Mouse (Mus musculus): Measurements from ENCODE around the gene Hamp2.
"Not testable (repeated sequence)": the region's sequence is repeated elsewhere in the genome, so short reads cannot be mapped to it uniquely, and the experiment has no call there.

The Hamp2 gene

GRCm38 (mm10) chr7:30957367-30957783 lies 32.9 kb upstream of the Hamp2 start:
- H3K27me3 ChIP-seq (ENCODE audit: control insufficient read depth, insufficient read depth, low read length, poor library complexity, severe bottlenecking): no peaks in the 10 kb centered on the region
- DNase-seq (ENCODE audit: low read depth, low spot score): peak; percentile 93
- H3K36me3 ChIP-seq (ENCODE audit: control insufficient read depth, insufficient read depth, low read length, poor library complexity, severe bottlenecking): peaks cover 5% of the 10 kb centered on the region

- Histone ChIP-seq H3K27me3 (ENCODE audit: control insufficient read depth, insufficient read depth, low read length, poor library complexity, severe bottlenecking) (no peaks in the 10 kb centered on the region), H3K36me3 (ENCODE audit: control insufficient read depth, insufficient read depth, low read length, poor library complexity, severe bottlenecking) (peaks cover 5% of the 10 kb centered on the region)
- DNase-seq (ENCODE audit: low read depth, low spot score): peak; percentile 87
Measured at GRCm38 (mm10) chr7:30956756-30957366, 32.4 kb upstream of the Hamp2 start, which contains the start of gene Usf2. Gene Usf2 (minus strand): TSS chr7:30956803.

- H3K27me3 ChIP-seq (ENCODE audit: control insufficient read depth, insufficient read depth, low read length, poor library complexity, severe bottlenecking): no peaks in the 10 kb centered on the region
- H3K36me3 ChIP-seq (ENCODE audit: control insufficient read depth, insufficient read depth, low read length, poor library complexity, severe bottlenecking): peaks cover 5% of the 10 kb centered on the region
- DNase-seq (ENCODE audit: low read depth, low spot score): no peak
Measured at GRCm38 (mm10) chr7:30956357-30956751, 31.9 kb upstream of the Hamp2 start.

GRCm38 (mm10) chr7:30955584-30956356 lies 31.3 kb upstream of the Hamp2 start:
- peaks cover 5% of the 10 kb centered on the region for H3K36me3 ChIP-seq (ENCODE audit: control insufficient read depth, insufficient read depth, low read length, poor library complexity, severe bottlenecking)
- peak; percentile 83 for DNase-seq (ENCODE audit: low read depth, low spot score)
- no peaks in the 10 kb centered on the region for H3K27me3 ChIP-seq (ENCODE audit: control insufficient read depth, insufficient read depth, low read length, poor library complexity, severe bottlenecking)

- no peak for DNase-seq (ENCODE audit: low read depth, low spot score)
- Histone ChIP-seq H3K36me3 (ENCODE audit: control insufficient read depth, insufficient read depth, low read length, poor library complexity, severe bottlenecking) (peaks cover 5% of the 10 kb centered on the region), H3K27me3 (ENCODE audit: control insufficient read depth, insufficient read depth, low read length, poor library complexity, severe bottlenecking) (no peaks in the 10 kb centered on the region)
Measured at GRCm38 (mm10) chr7:30954971-30955520, 30.6 kb upstream of the Hamp2 start.

GRCm38 (mm10) chr7:30954036-30954435 lies 29.6 kb upstream of the Hamp2 start:
- DNase-seq (ENCODE audit: low read depth, low spot score): no peak
- H3K27me3 ChIP-seq (ENCODE audit: control insufficient read depth, insufficient read depth, low read length, poor library complexity, severe bottlenecking): no peaks in the 10 kb centered on the region

GRCm38 (mm10) chr7:30953459-30953858 lies 29.0 kb upstream of the Hamp2 start:
- H3K27me3 ChIP-seq (ENCODE audit: control insufficient read depth, insufficient read depth, low read length, poor library complexity, severe bottlenecking): no peaks in the 10 kb centered on the region
- DNase-seq (ENCODE audit: low read depth, low spot score): no peak
- peaks cover 8% of the 10 kb centered on the region for H3K36me3 ChIP-seq (ENCODE audit: control insufficient read depth, insufficient read depth, low read length, poor library complexity, severe bottlenecking)

More at GRCm38 (mm10) chr7:30954036-30954435, 29.6 kb upstream of the Hamp2 start:
- H3K36me3 ChIP-seq (ENCODE audit: control insufficient read depth, insufficient read depth, low read length, poor library complexity, severe bottlenecking): peaks cover 6% of the 10 kb centered on the region

- Histone ChIP-seq H3K27me3 (ENCODE audit: control insufficient read depth, insufficient read depth, low read length, poor library complexity, severe bottlenecking) (no peaks in the 10 kb centered on the region), H3K36me3 (ENCODE audit: control insufficient read depth, insufficient read depth, low read length, poor library complexity, severe bottlenecking) (peaks cover 8% of the 10 kb centered on the region)
- no peak for DNase-seq (ENCODE audit: low read depth, low spot score)
Measured at GRCm38 (mm10) chr7:30952441-30953265, 28.2 kb upstream of the Hamp2 start.

- not testable (repeated sequence) for DNase-seq (ENCODE audit: low read depth, low spot score); H3K27me3 ChIP-seq (ENCODE audit: control insufficient read depth, insufficient read depth, low read length, poor library complexity, severe bottlenecking); H3K36me3 ChIP-seq (ENCODE audit: control insufficient read depth, insufficient read depth, low read length, poor library complexity, severe bottlenecking)
Measured at GRCm38 (mm10) chr7:30949902-30950301, 25.4 kb upstream of the Hamp2 start.

GRCm38 (mm10) chr7:30945876-30946275 lies 21.4 kb upstream of the Hamp2 start:
- peaks cover 3% of the 10 kb centered on the region; the same call in 1 of the 2 replicates for H3K36me3 ChIP-seq (ENCODE audit: control insufficient read depth, insufficient read depth, low read length, poor library complexity, severe bottlenecking)
- no peak for DNase-seq (ENCODE audit: low read depth, low spot score)
- no peaks in the 10 kb centered on the region for H3K27me3 ChIP-seq (ENCODE audit: control insufficient read depth, insufficient read depth, low read length, poor library complexity, severe bottlenecking)

- not testable (repeated sequence) for H3K36me3 ChIP-seq (ENCODE audit: control insufficient read depth, insufficient read depth, low read length, poor library complexity, severe bottlenecking); H3K27me3 ChIP-seq (ENCODE audit: control insufficient read depth, insufficient read depth, low read length, poor library complexity, severe bottlenecking); DNase-seq (ENCODE audit: low read depth, low spot score)
Measured at GRCm38 (mm10) chr7:30945466-30945865, 21.0 kb upstream of the Hamp2 start.

GRCm38 (mm10) chr7:30944706-30945105 lies 20.2 kb upstream of the Hamp2 start:
- not testable (repeated sequence) for DNase-seq (ENCODE audit: low read depth, low spot score); H3K27me3 ChIP-seq (ENCODE audit: control insufficient read depth, insufficient read depth, low read length, poor library complexity, severe bottlenecking); H3K36me3 ChIP-seq (ENCODE audit: control insufficient read depth, insufficient read depth, low read length, poor library complexity, severe bottlenecking)

GRCm38 (mm10) chr7:30943909-30944635 lies 19.6 kb upstream of the Hamp2 start, which contains the start of gene Hamp:
Gene Hamp (minus strand): TSS chr7:30944032.
- H3K27me3 ChIP-seq (ENCODE audit: control insufficient read depth, insufficient read depth, low read length, poor library complexity, severe bottlenecking): no peaks in the 10 kb centered on the region
- no peak for DNase-seq (ENCODE audit: low read depth, low spot score)
- peaks cover 2% of the 10 kb centered on the region; the same call in 1 of the 2 replicates for H3K36me3 ChIP-seq (ENCODE audit: control insufficient read depth, insufficient read depth, low read length, poor library complexity, severe bottlenecking)

GRCm38 (mm10) chr7:30942365-30942764 lies 17.9 kb upstream of the Hamp2 start:
- H3K36me3 ChIP-seq (ENCODE audit: control insufficient read depth, insufficient read depth, low read length, poor library complexity, severe bottlenecking): not testable (repeated sequence)

More at GRCm38 (mm10) chr7:30942365-30942764, 17.9 kb upstream of the Hamp2 start:
- DNase-seq (ENCODE audit: low read depth, low spot score); H3K27me3 ChIP-seq (ENCODE audit: control insufficient read depth, insufficient read depth, low read length, poor library complexity, severe bottlenecking): not testable (repeated sequence)

Data from splenic B cell, adult 2 months (primary cell).